Mouse (Mus musculus) forebrain, embryonic 11.5 days (tissue): ENCODE data around the gene Olfr541. TPM values are rescaled to one million over a fixed set of nuclear protein-coding genes. Genes with fewer than 3 reads are reported as not detected.
"Not testable (repeated sequence)": the region's sequence is repeated elsewhere in the genome, so short reads cannot be mapped to it uniquely, and the experiment has no call there.

Experiments used
- ATAC-seq: fragments of 200-750 bp; cut with Nextera tagmentation; replicated peaks from 2 replicates; pipeline ENCODE4 v1.8.0; 2017; ENCODE audit warnings: moderate TSS enrichment; ENCODE audit not compliant: low FRiP score
- DNase-seq: peaks from one replicate; pipeline ENCODE4 v3.0.0-alpha.2; 2017; ENCODE audit warnings: low spot score
- H3K27ac ChIP-seq: fragments of 300-500 bp; sonication (generic); 2 replicates; pipeline ENCODE4 v1.5.1; 2014; ENCODE audit warnings: low read depth, low read length
- H3K27me3 ChIP-seq: fragments of 300-500 bp; sonication (generic); 2 replicates; pipeline ENCODE4 v1.6.1; 2014; ENCODE audit warnings: mild to moderate bottlenecking, low read length, mixed read lengths; ENCODE audit not compliant: control insufficient read depth, insufficient read depth
- H3K36me3 ChIP-seq: fragments of 300-500 bp; sonication (generic); 2 replicates; pipeline ENCODE4 v1.6.1; 2014; ENCODE audit warnings: mild to moderate bottlenecking, low read length, moderate library complexity, mixed read lengths; ENCODE audit not compliant: control insufficient read depth, insufficient read depth
- H3K4me1 ChIP-seq: fragments of 300-500 bp; sonication (generic); replicated peaks from 2 replicates; pipeline ENCODE4 v1.6.1; 2014; ENCODE audit warnings: low read length, mixed read lengths; ENCODE audit not compliant: control insufficient read depth, insufficient read depth
- H3K4me2 ChIP-seq: fragments of 300-500 bp; sonication (generic); 2 replicates; pipeline ENCODE4 v1.6.1; 2014; ENCODE audit warnings: low read depth, mild to moderate bottlenecking, low read length, moderate library complexity, mixed read lengths; ENCODE audit not compliant: severe bottlenecking
- H3K4me3 ChIP-seq: fragments of 300-500 bp; sonication (generic); 2 replicates; pipeline ENCODE4 v1.5.1; 2014; ENCODE audit warnings: low read depth, low read length
- H3K9ac ChIP-seq: fragments of 300-500 bp; sonication (generic); 2 replicates; pipeline ENCODE4 v1.6.1; 2014; ENCODE audit warnings: low read length
- H3K9me3 ChIP-seq: fragments of 300-500 bp; sonication (generic); 2 replicates; pipeline ENCODE4 v1.6.1; 2016; ENCODE audit warnings: low read length, mixed read lengths; ENCODE audit not compliant: control insufficient read depth
- WGBS: fragments of 180-500 bp; shearing (Covaris S2); extraction: QIAGEN DNeasy Blood & Tissue Kit; methylation state at CpG from one replicate; pipeline ENCODE4 v1.1.7; 2014; 5-methylcytosine and 5-hydroxymethylcytosine counted together
- polyA plus RNA-seq: library from polyadenylated mRNA; unstranded; fragments of >200 nt; fragmentation: Nextera tagmentation; extraction: Ambion mirVana; gene quantifications from 2 replicates; pipeline ENCODE4 v1.2.1, GENCODE M21; 2014

Gene Olfr541
- polyA plus RNA-seq, result not detected in 2 replicates

DNA sequence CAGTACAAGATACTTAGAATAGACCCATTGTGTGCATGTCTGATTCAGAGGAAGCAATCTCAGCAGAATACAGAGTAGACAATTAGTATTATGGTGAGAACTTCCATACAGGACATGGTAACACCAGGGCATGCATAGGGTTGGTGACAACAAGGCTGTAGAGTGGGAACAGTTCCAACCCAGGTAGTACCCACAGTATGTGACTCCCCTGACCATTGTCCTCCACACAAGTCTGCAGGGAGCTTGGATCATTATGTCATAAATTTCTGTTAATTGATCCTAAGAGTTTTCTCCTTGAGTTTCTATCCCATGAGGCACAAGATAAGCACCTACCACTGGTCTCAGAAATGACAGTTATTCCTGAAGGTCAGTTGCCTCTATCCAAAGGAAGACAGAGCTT lies at the start of gene Olfr541:
TSS of gene Olfr541 (plus strand) at position 301 of the 400 bp plus-strand sequence.
- Histone ChIP-seq H3K4me2 (no peak within 1 kb of the TSS), H3K9me3 (no peaks in the 10 kb centered on the region), H3K4me1 (no peaks in the 10 kb centered on the region), H3K27ac (no peak within 1 kb of the TSS), H3K4me3 (no peak within 1 kb of the TSS), H3K36me3 (no peaks in the 10 kb centered on the region), H3K9ac (no peak within 1 kb of the TSS), H3K27me3 (no peaks in the 10 kb centered on the region)
- no peak for DNase-seq
- no peak for ATAC-seq

DNA sequence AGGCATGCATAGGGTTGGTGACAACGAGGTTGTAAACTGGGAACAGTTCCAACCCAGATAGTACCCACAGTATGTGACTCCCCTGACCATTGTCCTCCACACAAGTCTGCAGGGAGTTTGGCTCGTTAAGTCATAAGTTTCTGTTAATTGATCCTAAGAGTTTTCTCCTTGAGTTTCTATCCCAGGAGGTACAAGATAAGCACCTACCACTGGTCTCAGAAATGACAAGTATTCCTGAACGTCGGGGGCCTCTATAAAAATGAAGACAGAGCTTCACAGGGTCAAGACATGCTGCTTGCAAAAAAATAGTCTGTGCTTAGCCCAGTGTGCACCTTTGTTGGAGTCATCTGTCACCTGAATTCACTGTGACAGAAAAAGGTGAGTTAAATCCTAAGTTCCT lies 37.4 kb upstream of the Olfr541 start, which contains the start of gene Olfr539:
TSS of gene Olfr539 (plus strand) at position 301 of the 400 bp plus-strand sequence.
- Histone ChIP-seq H3K4me1 (no peaks in the 10 kb centered on the region), H3K36me3 (no peaks in the 10 kb centered on the region), H3K27me3 (no peaks in the 10 kb centered on the region), H3K9ac (no peak within 1 kb of the TSS), H3K4me3 (no peak within 1 kb of the TSS), H3K27ac (no peak within 1 kb of the TSS), H3K9me3 (no peaks in the 10 kb centered on the region), H3K4me2 (no peak within 1 kb of the TSS)
- no peak for ATAC-seq
- DNase-seq, result no peak
- WGBS, result 78% methylated on average over 4 of the region's 4 CpGs

GRCm38 (mm10) chr7:140670693-140671092 lies 26.4 kb upstream of the Olfr541 start:
- not testable (repeated sequence) for H3K9me3 ChIP-seq, H3K4me3 ChIP-seq, ATAC-seq, H3K27ac ChIP-seq, H3K36me3 ChIP-seq, H3K4me1 ChIP-seq, H3K4me2 ChIP-seq, H3K27me3 ChIP-seq, H3K9ac ChIP-seq, DNase-seq
- 91% methylated on average over 3 of the region's 3 CpGs for WGBS

DNA sequence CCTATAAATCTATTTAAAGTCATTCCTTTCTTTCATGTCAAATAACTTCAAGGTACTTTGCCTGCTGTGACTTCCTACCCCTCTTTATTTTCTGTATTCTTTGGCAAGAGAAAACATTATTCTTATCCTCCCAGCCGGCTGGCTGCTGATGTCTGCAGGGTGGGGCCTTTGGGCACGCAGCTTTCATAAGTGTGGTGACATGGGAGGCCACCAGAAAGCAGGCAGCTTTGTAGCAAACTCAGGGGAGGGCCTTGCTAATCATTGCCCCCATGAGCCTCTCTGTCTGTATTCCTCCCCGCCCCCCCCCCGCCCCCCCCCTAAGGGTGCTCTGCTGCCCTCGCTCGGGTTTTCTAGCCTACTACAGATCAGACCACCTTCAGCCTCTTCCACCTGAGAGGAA lies 21.2 kb upstream of the Olfr541 start:
- ATAC-seq, result no peak
- no peak overlapping the region for H3K4me3 ChIP-seq
- no peaks in the 10 kb centered on the region for H3K27me3 ChIP-seq
- WGBS, result 9% methylated on average over 5 of the region's 6 CpGs
- peaks cover 4% of the 10 kb centered on the region for H3K4me1 ChIP-seq
- H3K9me3 ChIP-seq, result no peaks in the 10 kb centered on the region
- H3K36me3 ChIP-seq, result no peaks in the 10 kb centered on the region
- no peak overlapping the region for H3K27ac ChIP-seq
- H3K9ac ChIP-seq, result no peak overlapping the region
- H3K4me2 ChIP-seq, result no peak overlapping the region
- no peak for DNase-seq

DNA sequence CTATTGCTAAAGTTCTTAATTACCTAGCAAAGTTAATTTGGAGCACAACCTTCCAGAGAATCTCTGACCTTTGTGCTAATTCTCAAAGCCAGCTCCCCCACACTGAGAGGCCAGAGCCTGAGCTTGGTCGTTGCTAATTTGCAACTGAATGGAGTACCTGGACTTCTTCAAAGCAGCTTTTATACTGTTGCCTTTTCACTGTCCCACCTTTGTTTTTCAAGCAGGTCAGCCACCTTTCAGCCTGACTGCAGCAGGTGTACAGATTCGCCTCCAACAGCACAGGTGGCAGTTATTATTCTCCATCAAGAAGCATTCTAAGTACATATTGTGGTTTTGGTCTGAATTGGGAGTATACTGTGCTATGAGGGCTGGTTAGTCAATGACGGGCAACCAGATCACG lies 17.5 kb upstream of the Olfr541 start:
- not testable (repeated sequence) for H3K4me1 ChIP-seq, H3K36me3 ChIP-seq, ATAC-seq, DNase-seq, H3K9me3 ChIP-seq, H3K27me3 ChIP-seq, H3K9ac ChIP-seq, H3K4me3 ChIP-seq, H3K4me2 ChIP-seq, H3K27ac ChIP-seq
- WGBS, result 69% methylated on average over 4 of the region's 4 CpGs

DNA sequence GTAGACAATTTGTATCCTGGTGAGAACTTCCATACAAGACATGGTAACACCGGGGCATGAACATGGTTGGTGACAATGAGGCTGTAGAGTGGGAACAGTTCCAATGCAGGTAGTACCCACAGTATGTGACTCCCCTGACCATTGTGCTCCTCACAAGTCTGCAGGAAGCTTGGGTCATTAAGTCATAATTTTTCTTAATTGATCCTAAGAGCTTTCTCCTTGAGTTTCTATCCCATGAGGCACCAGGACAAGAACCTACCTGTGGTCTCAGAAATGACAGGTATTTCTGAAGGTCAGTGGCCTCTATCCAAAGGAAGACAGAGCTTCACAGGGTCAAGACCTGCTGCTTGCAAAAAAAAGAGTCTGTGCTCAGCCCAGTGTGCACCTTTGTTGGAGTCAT lies 15.4 kb upstream of the Olfr541 start, which contains the start of gene Olfr45:
TSS of gene Olfr45 (plus strand) at position 301 of the 400 bp plus-strand sequence.
- Histone ChIP-seq H3K27ac (no peak within 1 kb of the TSS), H3K27me3 (no peaks in the 10 kb centered on the region), H3K4me3 (no peak within 1 kb of the TSS), H3K9ac (no peak within 1 kb of the TSS), H3K4me1 (no peaks in the 10 kb centered on the region), H3K9me3 (no peaks in the 10 kb centered on the region), H3K4me2 (no peak within 1 kb of the TSS), H3K36me3 (no peaks in the 10 kb centered on the region)
- DNase-seq, result no peak
- 79% methylated on average over 1 of the region's 1 CpGs for WGBS
- ATAC-seq, result no peak

DNA sequence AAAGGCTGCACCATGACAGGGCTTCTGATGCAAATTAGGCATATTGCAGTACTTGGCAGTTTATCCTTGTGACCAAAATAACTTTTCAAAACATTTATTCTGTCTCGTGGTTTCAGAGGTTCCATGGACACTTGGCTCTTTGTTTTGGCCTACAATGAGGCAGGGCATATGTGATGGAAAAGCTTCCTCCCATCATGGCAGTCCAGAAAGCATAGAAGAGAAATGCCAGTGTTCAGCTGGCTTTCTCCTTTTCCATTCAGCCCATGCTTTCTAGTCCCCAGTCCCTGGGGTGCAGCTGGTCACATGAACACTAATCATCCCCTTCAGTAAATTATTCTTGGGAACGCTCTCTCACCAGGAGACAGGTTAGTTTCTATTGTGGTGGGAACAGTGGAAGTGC lies 9.3 kb downstream of the Olfr541 start:
- DNase-seq, result no peak
- 31% methylated on average over 2 of the region's 2 CpGs for WGBS
- Histone ChIP-seq H3K36me3 (no peaks in the 10 kb centered on the region), H3K9me3 (no peaks in the 10 kb centered on the region), H3K27me3 (no peaks in the 10 kb centered on the region), H3K27ac (no peak overlapping the region), H3K4me1 (no peaks in the 10 kb centered on the region), H3K4me2 (no peak overlapping the region), H3K9ac (no peak overlapping the region), H3K4me3 (no peak overlapping the region)
- ATAC-seq, result no peak; the same call in 1 of the 2 replicates

DNA sequence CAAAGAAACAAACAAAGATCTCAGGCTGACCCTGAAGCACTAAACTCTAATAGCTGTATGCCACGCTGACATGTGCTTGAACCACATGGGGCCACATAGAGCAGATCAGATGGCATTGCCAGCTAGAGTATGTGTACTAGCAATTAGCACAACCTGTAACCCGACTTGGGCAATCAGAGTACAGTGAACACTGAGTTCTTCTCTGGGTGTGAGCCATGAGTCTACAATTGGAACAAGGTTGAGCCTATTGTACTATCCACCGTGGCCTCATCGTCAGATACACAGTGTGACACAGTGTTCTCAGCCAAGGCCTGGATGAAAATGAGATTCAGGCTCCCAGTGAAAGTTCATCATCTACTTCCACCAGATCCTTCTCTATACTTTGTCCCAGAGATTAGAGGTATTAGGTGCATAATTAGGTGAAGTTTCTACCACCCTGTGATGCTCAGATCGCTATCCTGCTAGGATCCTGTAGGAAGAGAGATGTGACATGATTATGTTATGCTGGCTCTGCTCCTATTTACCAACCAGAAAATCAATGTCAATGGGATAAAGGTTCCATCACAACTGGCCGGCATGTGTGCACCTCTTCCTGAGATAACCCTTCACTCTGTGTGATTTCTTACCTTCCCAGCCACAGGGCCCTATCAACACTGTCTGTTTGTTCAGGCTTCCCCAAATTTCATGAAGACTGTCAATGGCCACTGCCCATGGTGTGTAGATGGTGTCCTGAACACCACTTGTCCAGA lies 10.6 kb downstream of the Olfr541 start:
- Histone ChIP-seq H3K9me3 (no peaks in the 10 kb centered on the region), H3K27ac (no peak overlapping the region), H3K27me3 (no peaks in the 10 kb centered on the region), H3K36me3 (no peaks in the 10 kb centered on the region), H3K4me2 (no peak overlapping the region), H3K4me3 (no peak overlapping the region), H3K4me1 (no peaks in the 10 kb centered on the region), H3K9ac (no peak overlapping the region)
- WGBS, result 84% methylated on average over 6 of the region's 6 CpGs
- ATAC-seq (no peak), DNase-seq (no peak)
